Mouse (Mus musculus) lung, postnatal 14 days (tissue): ENCODE data around the gene Nsmce1.
A peak's percentile ranks its signal among the peaks of the same experiment; 100 is the strongest.
"Not testable (repeated sequence)": the region's sequence is repeated elsewhere in the genome, so short reads cannot be mapped to it uniquely, and the experiment has no call there.

ENCODE experiments used
- DNase-seq: peaks from one replicate; pipeline ENCODE4 v3.0.0; 2021

Gene Nsmce1

DNA sequence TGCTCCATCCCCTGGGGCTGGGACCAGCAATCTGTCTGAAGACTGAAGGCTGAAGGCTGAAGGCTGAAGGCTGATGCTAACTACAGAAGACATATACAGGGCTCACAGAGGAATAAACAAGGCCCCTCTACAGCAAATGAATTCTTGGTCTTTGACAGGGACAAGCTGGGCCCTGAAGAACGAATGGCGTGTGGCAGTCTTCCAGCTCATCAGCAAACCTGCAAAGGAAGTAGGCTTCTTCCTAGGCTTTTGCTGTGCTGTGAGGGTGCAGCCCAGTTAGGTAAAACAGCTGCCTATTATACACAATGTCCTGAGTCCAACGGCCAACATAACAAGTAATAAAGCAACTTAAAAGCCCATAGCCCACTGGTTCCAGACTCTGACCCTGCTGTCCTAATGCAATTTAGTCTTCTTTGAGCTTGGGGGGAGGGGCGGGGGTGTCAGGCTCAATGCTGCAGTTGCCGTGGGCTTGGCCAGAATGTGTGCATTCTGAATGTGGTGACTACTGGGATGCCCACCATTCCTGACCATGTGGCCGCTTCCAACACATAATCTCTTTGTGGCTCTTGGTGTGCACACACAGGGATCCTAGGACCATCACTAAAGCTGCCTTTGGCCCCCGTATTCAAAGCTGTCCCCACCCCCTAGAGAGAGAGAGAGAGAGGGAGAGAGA, 61.1 kb downstream of the Nsmce1 start:
- no peak for DNase-seq

DNA sequence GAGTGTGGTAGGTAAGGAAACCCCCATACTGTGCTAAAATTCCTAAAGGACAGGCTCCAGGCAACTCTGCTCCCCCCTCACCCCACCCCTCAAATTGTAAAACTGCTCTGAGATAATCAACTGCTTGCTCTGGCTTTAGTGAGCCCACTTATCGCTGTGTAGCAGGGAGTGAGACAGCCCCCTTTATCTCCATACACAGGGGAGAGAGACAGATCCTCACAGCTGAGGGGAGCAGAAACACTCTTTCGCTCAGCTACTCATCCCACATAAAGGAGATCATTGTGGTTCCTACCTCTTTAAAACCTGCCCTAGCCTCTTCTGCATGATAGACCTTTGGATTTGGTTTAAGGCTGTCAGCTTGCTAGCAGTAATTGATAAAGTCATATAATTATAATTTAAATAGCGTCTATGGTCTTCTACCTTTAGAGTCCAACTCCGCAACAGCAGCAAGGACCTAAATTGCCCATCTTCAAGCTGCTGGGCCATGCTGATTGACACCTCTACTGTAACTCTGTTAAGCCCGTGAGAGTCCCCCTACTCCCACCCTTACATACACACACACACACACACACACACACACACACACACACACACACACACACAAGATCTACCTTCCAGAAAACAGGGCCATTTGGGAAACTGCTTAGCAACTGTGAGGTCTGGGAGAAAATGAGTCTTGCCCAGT, 62.4 kb downstream of the Nsmce1 start:
- DNase-seq, result not testable (repeated sequence)

DNA sequence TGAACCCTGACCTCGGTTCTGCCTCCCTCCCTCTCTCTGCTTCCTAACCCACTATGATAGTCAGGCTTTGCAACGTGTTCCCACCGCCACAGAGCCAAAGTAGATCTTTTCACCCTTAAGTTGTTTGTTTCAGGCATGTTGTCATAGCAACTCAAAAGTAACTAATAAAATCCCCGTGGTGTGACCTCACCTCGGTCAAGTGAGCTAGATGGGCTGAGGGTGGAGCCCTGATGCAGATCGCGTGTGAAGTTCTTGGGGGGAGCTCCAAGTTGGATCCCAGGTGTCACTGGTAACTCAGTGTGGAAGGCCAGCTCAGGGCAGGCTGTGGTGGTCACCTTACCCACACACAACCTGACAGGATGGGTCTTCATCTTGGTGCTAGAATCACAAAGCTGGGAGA, 63.0 kb downstream of the Nsmce1 start:
- no peak for DNase-seq

DNA sequence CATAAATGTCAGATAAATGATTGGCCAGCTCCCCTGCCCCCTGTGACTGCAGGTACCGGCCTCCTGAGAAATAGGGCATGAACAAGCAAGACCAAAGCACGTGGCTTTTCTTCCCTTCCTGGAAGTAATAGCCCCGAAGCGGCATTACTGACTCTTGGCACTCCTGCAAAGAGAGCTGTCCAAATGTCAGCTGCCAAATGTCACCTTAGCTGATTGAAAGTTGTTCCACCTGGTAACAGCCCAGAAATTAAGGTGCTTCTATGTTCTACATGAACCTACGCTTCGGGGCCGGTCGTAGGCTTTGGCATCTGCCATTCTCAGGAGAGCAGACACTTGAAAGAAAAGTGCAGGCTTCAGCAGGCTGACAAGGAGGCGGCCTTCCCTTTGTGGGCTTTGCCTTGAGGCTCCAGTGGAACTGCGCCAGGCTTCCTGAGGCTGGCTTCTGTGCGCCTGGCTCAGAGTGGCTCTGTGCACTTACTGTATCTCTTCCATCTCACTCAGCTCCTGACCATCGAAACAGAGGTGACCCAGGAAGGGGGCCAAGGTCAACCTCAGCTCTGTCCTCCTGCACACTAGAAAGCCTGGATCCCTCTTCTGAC, 63.8 kb downstream of the Nsmce1 start:
- peak; percentile 41 for DNase-seq

DNA sequence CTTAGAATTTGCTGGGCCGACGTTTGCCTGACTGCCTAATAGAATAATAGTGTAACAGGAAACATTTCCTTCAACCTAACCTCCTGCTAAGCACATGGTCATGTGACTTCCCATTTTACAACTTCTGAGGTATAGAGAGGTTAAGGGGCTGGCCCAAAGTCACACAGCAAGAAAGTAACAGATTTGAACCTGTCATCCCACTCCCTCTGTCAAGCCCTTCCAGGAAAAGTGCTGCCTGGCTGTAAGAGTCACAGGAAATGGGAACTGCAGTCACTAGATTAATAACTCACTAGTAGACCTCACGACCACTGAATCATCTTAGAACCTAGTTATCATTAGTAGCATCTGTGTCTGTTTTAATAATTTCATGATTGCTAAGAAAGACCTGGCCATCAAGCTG, 68.3 kb downstream of the Nsmce1 start:
- DNase-seq, result no peak

DNA sequence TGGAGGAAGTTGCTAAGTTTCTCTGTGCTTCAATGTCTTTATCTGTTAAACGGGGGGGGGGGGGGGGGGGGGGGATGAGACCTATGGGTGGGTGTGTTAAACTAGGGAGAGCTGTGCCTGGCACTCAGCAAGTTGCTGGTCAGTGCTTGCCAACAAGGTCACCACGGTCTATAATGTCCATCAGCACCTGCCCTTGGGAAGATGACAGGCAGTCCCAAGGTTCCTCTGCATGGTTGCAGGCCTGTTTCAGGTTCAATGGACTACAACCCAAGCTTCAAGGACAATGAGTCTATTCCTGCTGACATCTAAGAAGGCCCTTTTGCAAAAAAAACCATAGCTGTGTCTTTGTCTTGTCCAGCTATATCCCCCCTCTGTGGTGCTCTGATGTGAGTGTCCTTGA, 69.5 kb downstream of the Nsmce1 start:
- DNase-seq, result no peak

DNA sequence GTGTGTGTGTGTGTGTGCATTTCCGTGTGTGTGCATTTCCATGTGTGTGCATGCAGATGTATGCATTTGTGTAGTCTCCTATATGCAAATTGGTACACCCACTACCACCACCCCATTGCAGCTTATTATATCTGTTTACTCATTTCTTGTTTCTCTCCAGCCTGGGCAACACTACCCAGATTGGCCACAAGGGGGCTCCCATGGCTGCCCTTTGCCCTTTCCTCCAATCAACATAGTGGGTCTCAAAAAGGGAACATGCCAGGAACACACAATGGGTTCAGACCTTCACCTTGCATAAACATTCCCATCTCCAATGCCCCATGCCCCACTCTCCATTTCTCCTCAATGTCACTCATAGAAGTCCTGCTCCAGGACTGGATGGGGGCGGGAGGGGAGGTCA, 71.2 kb downstream of the Nsmce1 start:
- peak; percentile 67 for DNase-seq

DNA sequence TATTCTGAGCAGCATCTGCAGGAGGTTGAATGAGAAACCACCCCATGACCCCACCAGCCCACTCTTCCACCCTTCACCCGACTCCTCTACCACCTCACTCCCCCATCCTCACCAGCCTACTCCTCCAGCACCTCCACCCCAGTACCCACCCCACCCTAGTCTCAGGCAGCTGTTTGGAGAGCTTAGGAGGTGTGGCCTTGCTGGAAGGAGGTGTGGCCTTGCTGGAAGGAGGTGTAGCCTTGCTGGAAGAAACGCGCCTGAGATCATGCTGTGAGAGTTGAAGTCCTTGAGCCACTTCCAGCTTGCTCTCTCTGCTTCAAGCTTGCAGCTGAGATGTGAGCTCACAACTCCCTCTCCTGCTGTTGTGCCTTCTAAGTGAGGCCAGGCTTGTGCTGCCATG, 73.0 kb downstream of the Nsmce1 start:
- no peak for DNase-seq
